Mouse (Mus musculus): ENCODE data around the gene Sh3bp1. TPM values are rescaled to one million over a fixed set of nuclear protein-coding genes. Genes with fewer than 3 reads are reported as not detected.

The Sh3bp1 gene
- polyA plus RNA-seq, 1 experiment from 2014 or later: 22.7 TPM

GRCm38 (mm10) chr15:78957021-78957420 lies 57.5 kb downstream of the Sh3bp1 start:
- Histone ChIP-seq H3K9ac (ENCODE audit: low read length) (no peak overlapping the region), H3K36me3 (ENCODE audit: control insufficient read depth, insufficient read depth, low read length) (no peaks in the 10 kb centered on the region), H3K27ac (replicated peaks) (no peak overlapping the region), H3K4me2 (replicated peaks; ENCODE audit: low read depth) (no peak overlapping the region), H3K9me3 (ENCODE audit: control insufficient read depth, low read length) (no peaks in the 10 kb centered on the region), H3K4me1 (replicated peaks; ENCODE audit: control insufficient read depth, insufficient read depth) (no peaks in the 10 kb centered on the region), H3K4me3 (ENCODE audit: low read depth, low read length) (no peak overlapping the region), H3K27me3 (ENCODE audit: control insufficient read depth, insufficient read depth, low read length) (no peaks in the 10 kb centered on the region)
- TF ChIP-seq EP300 (optimal IDR thresholded peaks at IDR 0.05): no peak
- TF ChIP-seq CTCF (IDR thresholded peaks at IDR 0.05; ENCODE audit: low read depth): no peak
- ATAC-seq (ENCODE audit: low FRiP score, low TSS enrichment): no peak
- DNase-seq (ENCODE audit: low spot score): no peak
- WGBS: 49% methylated on average over 15 of the region's 15 CpGs

- H3K4me3 ChIP-seq (ENCODE audit: low read depth, low read length): no peak overlapping the region
- H3K9me3 ChIP-seq (ENCODE audit: control insufficient read depth, low read length): no peaks in the 10 kb centered on the region
- H3K27me3 ChIP-seq (ENCODE audit: control insufficient read depth, insufficient read depth, low read length): no peaks in the 10 kb centered on the region
- no peak overlapping the region for H3K9ac ChIP-seq (ENCODE audit: low read length)
- TF ChIP-seq CTCF (IDR thresholded peaks at IDR 0.05; ENCODE audit: low read depth) (no peak), EP300 (optimal IDR thresholded peaks at IDR 0.05) (no peak)
- no peak overlapping the region for H3K27ac ChIP-seq (replicated peaks)
- H3K36me3 ChIP-seq (ENCODE audit: control insufficient read depth, insufficient read depth, low read length): no peaks in the 10 kb centered on the region
- no peak overlapping the region for H3K4me2 ChIP-seq (replicated peaks; ENCODE audit: low read depth)
- 76% methylated on average over 11 of the region's 11 CpGs for WGBS
- DNase-seq (ENCODE audit: low spot score): no peak
- ATAC-seq (ENCODE audit: low FRiP score, low TSS enrichment): no peak
- no peaks in the 10 kb centered on the region for H3K4me1 ChIP-seq (replicated peaks; ENCODE audit: control insufficient read depth, insufficient read depth)
Measured at GRCm38 (mm10) chr15:78959537-78959936, 60.0 kb downstream of the Sh3bp1 start.

GRCm38 (mm10) chr15:78960088-78960487 lies 60.5 kb downstream of the Sh3bp1 start:
- peak; percentile 74 for ATAC-seq (ENCODE audit: low FRiP score, low TSS enrichment)
- no peaks in the 10 kb centered on the region for H3K27me3 ChIP-seq (ENCODE audit: control insufficient read depth, insufficient read depth, low read length)
- no peaks in the 10 kb centered on the region for H3K4me1 ChIP-seq (replicated peaks; ENCODE audit: control insufficient read depth, insufficient read depth)
- no peak overlapping the region for H3K4me3 ChIP-seq (ENCODE audit: low read depth, low read length)
- no peak for TF ChIP-seq CTCF (IDR thresholded peaks at IDR 0.05; ENCODE audit: low read depth)
- TF ChIP-seq EP300 (optimal IDR thresholded peaks at IDR 0.05): no peak
- no peak overlapping the region for H3K4me2 ChIP-seq (replicated peaks; ENCODE audit: low read depth)
- peak; percentile 71 for DNase-seq (ENCODE audit: low spot score)
- H3K27ac ChIP-seq (replicated peaks): no peak overlapping the region
- no peak overlapping the region; the same call in 1 of the 2 replicates for H3K9ac ChIP-seq (ENCODE audit: low read length)
- 36% methylated on average over 4 of the region's 4 CpGs for WGBS
- H3K36me3 ChIP-seq (ENCODE audit: control insufficient read depth, insufficient read depth, low read length): no peaks in the 10 kb centered on the region
- no peaks in the 10 kb centered on the region for H3K9me3 ChIP-seq (ENCODE audit: control insufficient read depth, low read length)

Small RNA genes lying within 50 kb of the gene (microRNA-seq; reads per million reads assigned to microRNA genes)
- gene Mir6955: not detected

Other genes starting within 250 kb of the Sh3bp1 start
- 0.06 and 0.11 TPM in 2 replicates for gene Elfn2, start 181.0 kb upstream of the Sh3bp1 start, polyA plus RNA-seq (2015; fragmentation: Nextera tagmentation; extraction: Ambion mirVana)
- 5.6 and 7.2 TPM in 2 replicates for gene Mfng, start 126.3 kb upstream of the Sh3bp1 start, polyA plus RNA-seq (2015; fragmentation: Nextera tagmentation; extraction: Ambion mirVana)
- gene Card10, start 96.7 kb upstream of the Sh3bp1 start, polyA plus RNA-seq (2015; fragmentation: Nextera tagmentation; extraction: Ambion mirVana): 2.4 and 2.8 TPM in 2 replicates
- 37.7 and 45.4 TPM in 2 replicates for gene Cdc42ep1, start 57.1 kb upstream of the Sh3bp1 start, polyA plus RNA-seq (2015; fragmentation: Nextera tagmentation; extraction: Ambion mirVana)
- 39.4 and 39.5 TPM in 2 replicates for gene Lgals2, start 44.2 kb upstream of the Sh3bp1 start, polyA plus RNA-seq (2015; fragmentation: Nextera tagmentation; extraction: Ambion mirVana)
- 35.6 and 39.3 TPM in 2 replicates for gene Gga1, start 22.6 kb upstream of the Sh3bp1 start, polyA plus RNA-seq (2015; fragmentation: Nextera tagmentation; extraction: Ambion mirVana)
- gene Gm49510, start 101 bp upstream of the Sh3bp1 start, polyA plus RNA-seq (2015; fragmentation: Nextera tagmentation; extraction: Ambion mirVana): 0.27 and 0.28 TPM in 2 replicates
- 4.1 and 4.3 TPM in 2 replicates for gene Pdxp, start 14.2 kb downstream of the Sh3bp1 start, polyA plus RNA-seq (2015; fragmentation: Nextera tagmentation; extraction: Ambion mirVana)
- gene Lgals1, start 27.0 kb downstream of the Sh3bp1 start, polyA plus RNA-seq (2015; fragmentation: Nextera tagmentation; extraction: Ambion mirVana): 1,326 and 1,632 TPM in 2 replicates
- gene Nol12, start 35.2 kb downstream of the Sh3bp1 start, polyA plus RNA-seq (2015; fragmentation: Nextera tagmentation; extraction: Ambion mirVana): 32.3 and 36.4 TPM in 2 replicates
- gene Triobp, start 48.0 kb downstream of the Sh3bp1 start, polyA plus RNA-seq (2015; fragmentation: Nextera tagmentation; extraction: Ambion mirVana): 22.4 and 30.6 TPM in 2 replicates
- 285 and 309 TPM in 2 replicates for gene H1f0, start 128.7 kb downstream of the Sh3bp1 start, polyA plus RNA-seq (2015; fragmentation: Nextera tagmentation; extraction: Ambion mirVana)
- 0.31 and 0.34 TPM in 2 replicates for gene Galr3, start 142.1 kb downstream of the Sh3bp1 start, polyA plus RNA-seq (2015; fragmentation: Nextera tagmentation; extraction: Ambion mirVana)
- gene Ankrd54, start 163.1 kb downstream of the Sh3bp1 start, polyA plus RNA-seq (2015; fragmentation: Nextera tagmentation; extraction: Ambion mirVana): 27.1 and 28.0 TPM in 2 replicates
- 132 and 135 TPM in 2 replicates for gene Eif3l, start 175.4 kb downstream of the Sh3bp1 start, polyA plus RNA-seq (2015; fragmentation: Nextera tagmentation; extraction: Ambion mirVana)
- 7.0 and 7.8 TPM in 2 replicates for gene Micall1, start 209.1 kb downstream of the Sh3bp1 start, polyA plus RNA-seq (2015; fragmentation: Nextera tagmentation; extraction: Ambion mirVana)
- gene Polr2f, start 241.2 kb downstream of the Sh3bp1 start, polyA plus RNA-seq (2015; fragmentation: Nextera tagmentation; extraction: Ambion mirVana): 308 and 320 TPM in 2 replicates
- 6.4 and 7.9 TPM in 2 replicates for gene 1700088E04Rik, start 241.5 kb downstream of the Sh3bp1 start, polyA plus RNA-seq (2015; fragmentation: Nextera tagmentation; extraction: Ambion mirVana)

All from stomach, postnatal 0 days (tissue).